Comparison of ENCODE assay signal across 17 mouse cellular contexts in the genomic region with DNA sequence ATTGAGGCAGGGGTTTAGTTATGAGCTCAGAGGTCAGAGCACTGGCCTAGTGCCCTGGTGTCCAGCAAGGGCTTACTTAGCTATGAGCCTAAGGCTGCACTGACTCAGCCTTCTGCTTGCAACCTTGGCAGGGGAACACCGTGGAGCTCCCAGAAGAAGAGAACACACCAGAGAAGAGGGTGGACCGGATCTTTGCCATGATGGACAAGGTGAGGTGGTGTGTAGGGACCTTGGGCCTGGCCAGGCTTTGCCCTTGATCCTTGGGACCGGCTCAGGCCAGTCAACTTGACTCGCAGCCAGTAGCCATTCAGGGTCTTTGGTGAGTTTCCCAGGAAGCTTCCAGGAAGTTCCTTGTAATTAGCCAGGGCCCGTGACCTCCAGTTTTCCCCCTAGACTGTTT. TPM values are rescaled to one million over a fixed set of nuclear protein-coding genes. Genes with fewer than 3 reads are reported as not detected.
DNase-seq lines count a peak whose midpoint lies in the region; ATAC-seq lines count a peak whose summit lies in the region.
"Had no signal": no experiment of that assay in that cellular context is flagged by ENCODE, and none has a peak within 500 bp of the region (broad histone marks: within the 10 kb centered on the region; RNA-seq: fewer than 3 reads in every experiment).

No protein-coding gene starts in this region.

- 0 out of 2 replicates have a peak, but pooled peaks have one; percentile 29 for ATAC-seq in erythroid progenitor cell, adult 5-6 weeks (replicated peaks; ENCODE audit: low FRiP score, poor library complexity, severe bottlenecking)
- ATAC-seq: forebrain, embryonic 14.5 days; forebrain, embryonic 16.5 days had no signal

- peak; percentile 26 for DNase-seq in adrenal gland, adult 2 months
- DNase-seq in adrenal gland, adult 18-20 months (ENCODE audit: low spot score in 2 of 2) = no peak
- DNase-seq in adrenal gland, postnatal 36 days = peak; percentile 29 to 44
- DNase-seq in adrenal gland, postnatal 10 days = no peak
- DNase-seq in cerebellum, adult 18-20 months = no peak
- DNase-seq: adrenal gland, postnatal 25 days; cerebellum, adult 11 months; cerebellum, adult 2 months; cerebellum, adult 9-10 months; cerebellum, postnatal 10 days; cerebellum, postnatal 25 days had no signal

RNA-seq across cellular contexts. Expression of gene Hmcn2, which starts 29.7 kb away (rescaled TPM):
- under 1 TPM; 0.93 to 0.95 TPM for total RNA-seq in adrenal gland, adult 2 months (2021)
- polyA plus RNA-seq in adrenal gland, adult 2 months (2012; rRNA removed) = 8.3 and 9.4 TPM in 2 replicates
- 1 to 10 TPM in 1 of 2 experiments, under 1 TPM in 1; 0.73 to 1.5 TPM for total RNA-seq in adrenal gland, adult 18-20 months (2021)
- 1 to 10 TPM; 1.7 to 1.9 TPM for total RNA-seq in adrenal gland, postnatal 36 days (2021)
- 1 to 10 TPM; 6.4 to 9.4 TPM for total RNA-seq in adrenal gland, postnatal 10 days (2021)
- not detected in 2 replicates for total RNA-seq in erythroid progenitor cell, adult 5-6 weeks (2015; ENCODE audit: low replicate concordance)
- not detected in 2 replicates for total RNA-seq in erythroid progenitor cell, adult 5-6 weeks (2017; ENCODE audit: low replicate concordance)
- total RNA-seq: MEL had no signal
- polyA plus RNA-seq: embryonic facial prominence, embryonic 10.5 days; forebrain, embryonic 10.5 days had no signal

RNA-seq across cellular contexts. Expression of gene Ncs1, which starts 38.9 kb away (rescaled TPM):
- 10 to 100 TPM in 1 of 2 experiments, 1 to 10 TPM in 1; 3.0 to 12.8 TPM for total RNA-seq in adrenal gland, adult 2 months (2021)
- polyA plus RNA-seq in adrenal gland, adult 2 months (2012; rRNA removed) = 2.9 and 3.9 TPM in 2 replicates
- 1 to 10 TPM; 4.2 to 5.8 TPM for total RNA-seq in adrenal gland, adult 18-20 months (2021)
- 1 to 10 TPM; 3.9 to 7.8 TPM for total RNA-seq in adrenal gland, postnatal 36 days (2021)
- total RNA-seq in adrenal gland, postnatal 10 days (2021) = 1 to 10 TPM; 4.2 to 6.8 TPM
- not detected in 2 replicates for total RNA-seq in erythroid progenitor cell, adult 5-6 weeks (2015; ENCODE audit: low replicate concordance)
- total RNA-seq in erythroid progenitor cell, adult 5-6 weeks (2017; ENCODE audit: low replicate concordance) = 0.39 TPM in 1 of 2 replicates, not detected in the other

Comparison
In these comparisons a context has a peak if more than half of its experiments do, and no peak if none do; other contexts are left out.
1. DNase-seq: peak in adrenal gland, adult 2 months (single experiment) and adrenal gland, postnatal 36 days (2 of 2); none in adrenal gland, adult 18-20 months (0 of 2), adrenal gland, postnatal 10 days (single experiment) and cerebellum, adult 18-20 months (0 of 2).